Mouse (Mus musculus): ENCODE results near the gene Mki67. TPM values are rescaled to one million over a fixed set of nuclear protein-coding genes. Genes with fewer than 3 reads are reported as not detected.

Mki67 gene
- polyA plus RNA-seq, 1 experiment, result 140 TPM

DNA sequence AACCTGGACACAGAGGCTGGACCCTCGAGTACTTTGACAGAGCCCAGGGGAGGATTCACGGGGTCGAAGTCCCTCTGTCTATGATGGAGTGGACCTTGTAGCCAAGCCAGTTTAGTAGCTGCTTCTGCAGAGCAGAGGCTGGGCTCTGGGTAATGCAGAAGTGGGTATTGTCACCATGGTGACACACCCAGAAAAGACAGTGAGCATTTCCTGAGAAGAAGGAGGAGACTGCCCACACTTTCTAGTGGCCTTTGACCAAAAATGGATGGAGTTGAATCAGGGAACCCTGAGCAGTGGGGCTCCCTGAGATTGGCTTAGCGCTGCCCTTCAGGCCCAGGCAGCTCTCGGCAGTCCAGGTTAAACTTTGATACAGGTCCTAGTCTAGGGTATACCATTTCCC lies 66.1 kb downstream of the Mki67 start:
- 89% methylated on average over 5 of the region's 5 CpGs for WGBS
- TF ChIP-seq POLR2A (IDR thresholded peaks at IDR 0.05; ENCODE audit: insufficient read depth, low read depth, low read length) (no peak), CTCF (IDR thresholded peaks at IDR 0.05; ENCODE audit: insufficient read depth, low read depth, low read length) (no peak)
- Histone ChIP-seq H3K4me3 (ENCODE audit: insufficient read depth, low read depth, low read length) (no peak overlapping the region), H3K4me1 (ENCODE audit: control insufficient read depth, insufficient read depth, low read length) (no peaks in the 10 kb centered on the region; the same call in 1 of the 2 replicates), H3K27ac (ENCODE audit: insufficient read depth, low read depth, low read length) (no peak overlapping the region)

DNA sequence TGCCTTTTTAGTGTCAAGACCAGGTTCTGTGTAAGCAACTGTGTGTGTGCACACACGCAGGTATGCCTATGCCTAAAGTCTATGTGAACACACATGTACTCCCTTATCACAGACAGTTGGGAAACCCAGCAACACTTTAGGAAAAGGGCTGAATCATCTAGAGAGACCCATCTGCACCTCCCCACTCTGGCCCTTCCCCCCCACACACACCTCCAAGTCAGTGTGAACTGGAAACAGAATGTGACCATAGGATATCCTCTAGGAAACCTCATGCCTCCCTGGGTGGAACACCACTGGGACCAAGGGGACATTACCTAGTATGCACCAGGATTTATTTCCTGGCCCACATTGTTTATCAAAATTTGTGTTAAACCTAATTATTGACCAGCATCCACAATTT lies 66.9 kb downstream of the Mki67 start:
- Histone ChIP-seq H3K4me1 (ENCODE audit: control insufficient read depth, insufficient read depth, low read length) (no peaks in the 10 kb centered on the region), H3K27ac (ENCODE audit: insufficient read depth, low read depth, low read length) (no peak overlapping the region), H3K4me3 (ENCODE audit: insufficient read depth, low read depth, low read length) (no peak overlapping the region)
- TF ChIP-seq POLR2A (IDR thresholded peaks at IDR 0.05; ENCODE audit: insufficient read depth, low read depth, low read length) (no peak), CTCF (IDR thresholded peaks at IDR 0.05; ENCODE audit: insufficient read depth, low read depth, low read length) (no peak)
- WGBS, result 100% methylated on average over 1 of the region's 1 CpGs

DNA sequence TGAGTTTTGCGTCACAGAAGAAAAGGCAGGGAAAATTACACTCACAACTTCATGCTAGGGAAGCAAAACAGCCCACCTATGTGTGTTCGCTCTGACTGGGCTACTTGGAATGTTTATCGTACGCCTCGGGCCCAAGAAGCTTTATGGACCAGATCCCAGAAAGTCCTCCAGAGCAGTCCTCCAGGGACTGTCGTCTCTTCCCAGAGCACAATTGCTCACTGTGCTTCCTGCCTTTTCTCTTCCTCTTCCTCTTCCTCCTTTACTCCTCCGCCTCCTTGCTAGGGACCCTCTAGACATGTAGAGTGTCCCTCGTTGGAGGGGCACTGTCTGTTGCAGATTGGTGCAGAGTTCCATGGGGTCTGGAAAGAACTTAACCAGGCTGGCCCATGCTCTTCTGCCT lies 67.3 kb downstream of the Mki67 start:
- H3K4me3 ChIP-seq (ENCODE audit: insufficient read depth, low read depth, low read length), result no peak overlapping the region
- no peaks in the 10 kb centered on the region for H3K4me1 ChIP-seq (ENCODE audit: control insufficient read depth, insufficient read depth, low read length)
- H3K27ac ChIP-seq (ENCODE audit: insufficient read depth, low read depth, low read length), result no peak overlapping the region
- TF ChIP-seq CTCF (IDR thresholded peaks at IDR 0.05; ENCODE audit: insufficient read depth, low read depth, low read length) (no peak), POLR2A (IDR thresholded peaks at IDR 0.05; ENCODE audit: insufficient read depth, low read depth, low read length) (no peak)
- 93% methylated on average over 8 of the region's 8 CpGs for WGBS

DNA sequence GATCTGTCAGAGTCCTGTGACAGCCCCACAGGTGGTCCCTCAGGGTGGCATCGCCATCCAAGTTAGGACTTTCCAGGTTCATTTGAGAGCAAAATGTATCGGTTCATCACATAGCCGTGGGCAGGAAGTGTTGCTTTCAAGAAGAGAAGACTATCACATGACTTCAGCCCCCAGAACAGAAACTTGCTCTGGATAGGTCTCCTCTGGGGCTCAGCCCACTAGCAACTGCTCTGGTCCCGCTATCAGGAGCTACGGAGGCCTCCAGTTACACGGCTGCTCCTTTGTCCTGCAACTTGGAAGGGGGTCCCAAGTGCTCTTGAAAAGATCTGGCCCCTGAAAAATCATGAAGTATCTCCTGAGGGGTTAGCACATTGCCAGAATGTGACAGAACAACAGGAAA lies 69.2 kb downstream of the Mki67 start:
- Histone ChIP-seq H3K4me3 (ENCODE audit: insufficient read depth, low read depth, low read length) (no peak overlapping the region), H3K4me1 (ENCODE audit: control insufficient read depth, insufficient read depth, low read length) (no peaks in the 10 kb centered on the region), H3K27ac (ENCODE audit: insufficient read depth, low read depth, low read length) (no peak overlapping the region)
- WGBS, result 83% methylated on average over 6 of the region's 6 CpGs
- no peak for TF ChIP-seq CTCF (IDR thresholded peaks at IDR 0.05; ENCODE audit: insufficient read depth, low read depth, low read length)
- TF ChIP-seq POLR2A (IDR thresholded peaks at IDR 0.05; ENCODE audit: insufficient read depth, low read depth, low read length), result no peak

DNA sequence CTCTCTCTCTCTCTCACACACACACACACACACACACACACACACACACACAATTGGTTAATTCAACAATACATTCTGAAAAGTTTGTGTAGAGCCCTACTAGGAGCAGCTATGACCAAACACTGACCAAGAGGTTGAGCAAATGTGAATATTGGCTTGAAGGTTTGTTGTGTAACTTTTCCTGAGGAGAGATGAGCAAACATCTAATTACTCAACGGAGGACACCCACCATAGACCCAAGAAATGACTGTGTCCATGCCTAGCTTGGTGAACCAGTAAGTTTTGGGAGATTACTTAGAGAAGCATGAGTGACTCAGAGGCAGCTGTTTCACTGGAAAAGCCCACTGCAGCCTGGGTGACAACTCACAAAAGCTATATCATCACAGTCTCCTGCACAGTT lies 71.7 kb downstream of the Mki67 start:
- Histone ChIP-seq H3K27ac (ENCODE audit: insufficient read depth, low read depth, low read length) (no peak overlapping the region), H3K4me1 (ENCODE audit: control insufficient read depth, insufficient read depth, low read length) (peaks cover 3% of the 10 kb centered on the region; the same call in 1 of the 2 replicates), H3K4me3 (ENCODE audit: insufficient read depth, low read depth, low read length) (no peak overlapping the region)
- no peak for TF ChIP-seq CTCF (IDR thresholded peaks at IDR 0.05; ENCODE audit: insufficient read depth, low read depth, low read length)
- no peak for TF ChIP-seq POLR2A (IDR thresholded peaks at IDR 0.05; ENCODE audit: insufficient read depth, low read depth, low read length)
- 70% methylated on average over 1 of the region's 1 CpGs for WGBS

DNA sequence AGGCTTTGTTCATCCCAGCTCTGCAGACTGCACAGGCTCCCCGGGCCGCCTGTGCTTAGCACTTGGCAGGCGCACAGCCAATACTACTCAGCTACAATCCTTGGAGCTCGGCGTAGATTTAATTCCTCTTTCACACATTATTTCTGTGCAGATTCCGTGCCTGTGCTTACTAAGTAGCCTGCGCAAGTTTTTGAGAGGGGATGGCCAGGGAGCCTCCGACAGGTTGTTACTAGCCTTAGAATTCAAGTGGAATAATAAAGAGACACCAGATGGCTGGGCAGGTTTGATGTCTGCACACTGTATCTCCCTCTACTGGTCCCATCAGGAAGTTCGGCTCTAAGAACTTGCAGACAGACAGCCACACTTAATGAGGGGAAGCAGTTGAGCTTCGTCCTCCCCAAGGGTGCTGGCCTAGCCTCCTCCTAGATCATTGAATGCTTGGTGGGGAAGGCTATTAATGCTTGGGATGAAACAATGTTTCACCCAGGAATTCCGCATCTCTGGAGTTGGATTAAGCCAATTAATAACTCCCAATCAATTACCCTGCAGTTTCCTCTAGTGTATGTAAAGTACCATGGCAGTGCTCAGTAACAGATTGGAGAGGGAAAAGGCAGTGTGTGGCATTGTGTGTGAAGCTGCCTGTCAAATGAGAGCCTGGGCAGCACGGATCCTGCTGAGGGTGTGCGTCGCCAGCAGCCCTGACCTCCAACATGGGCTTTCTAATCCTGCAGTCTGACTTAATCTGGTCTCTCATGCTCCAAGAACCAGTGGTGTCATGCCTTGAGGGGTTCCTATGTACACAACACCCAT lies 74.3 kb downstream of the Mki67 start:
- Histone ChIP-seq H3K4me1 (ENCODE audit: control insufficient read depth, insufficient read depth, low read length) (peaks cover 3% of the 10 kb centered on the region; the same call in 1 of the 2 replicates), H3K27ac (ENCODE audit: insufficient read depth, low read depth, low read length) (no peak overlapping the region), H3K4me3 (ENCODE audit: insufficient read depth, low read depth, low read length) (no peak overlapping the region)
- no peak for TF ChIP-seq POLR2A (IDR thresholded peaks at IDR 0.05; ENCODE audit: insufficient read depth, low read depth, low read length)
- no peak for TF ChIP-seq CTCF (IDR thresholded peaks at IDR 0.05; ENCODE audit: insufficient read depth, low read depth, low read length)
- 28% methylated on average over 14 of the region's 14 CpGs for WGBS

Other genes starting within 250 kb of the Mki67 start
- gene Clrn3, start 187.7 kb downstream of the Mki67 start, polyA plus RNA-seq (2012; ENCODE audit: insufficient read depth, insufficient read length, low replicate concordance, missing spikeins), result not detected in 2 replicates
- not detected in 2 replicates for gene Ptpre, start 178.9 kb downstream of the Mki67 start, polyA plus RNA-seq (2012; ENCODE audit: insufficient read depth, insufficient read length, low replicate concordance, missing spikeins)